ENCODE assay signal across 35 mouse cellular contexts in the genomic region with DNA sequence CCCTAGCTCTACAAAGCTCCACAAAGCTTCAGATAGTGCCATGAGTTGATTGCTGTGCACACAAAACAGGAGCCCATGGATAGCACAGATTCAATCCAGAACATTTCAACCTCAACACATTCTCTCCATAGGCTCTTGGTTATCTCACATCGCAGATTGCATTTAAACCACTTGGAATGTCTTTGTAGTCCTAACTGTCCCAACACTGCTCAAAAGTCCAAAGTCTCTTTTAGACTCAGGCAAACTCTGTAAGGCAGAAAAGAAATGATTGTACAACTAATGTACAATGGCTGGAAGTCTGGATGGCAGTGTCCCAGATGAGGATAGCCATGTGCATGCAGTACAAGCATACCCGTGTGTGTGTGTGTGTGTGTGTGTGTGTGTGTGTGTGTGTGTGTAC.
"Had no signal": no experiment of that assay in that cellular context is flagged by ENCODE, and none has a peak within 500 bp of the region (broad histone marks: within the 10 kb centered on the region; RNA-seq: fewer than 3 reads in every experiment).

No protein-coding gene starts in this region.

- H3K4me3 ChIP-seq: heart, embryonic 10.5 days; heart, embryonic 12.5 days; heart, embryonic 13.5 days; heart, embryonic 15.5 days; hindbrain, embryonic 10.5 days; hindbrain, embryonic 12.5 days; hindbrain, embryonic 13.5 days; hindbrain, embryonic 15.5 days; intestine, embryonic 15.5 days; kidney, embryonic 15.5 days; layer of hippocampus, adult 2 months had no signal

- H3K27me3 ChIP-seq: heart, embryonic 12.5 days; heart, embryonic 13.5 days; heart, embryonic 15.5 days; hindbrain, embryonic 12.5 days; hindbrain, embryonic 13.5 days; hindbrain, embryonic 15.5 days; intestine, embryonic 15.5 days; kidney, embryonic 15.5 days had no signal

- H3K4me2 ChIP-seq: heart, embryonic 11.5 days; heart, embryonic 12.5 days; heart, embryonic 13.5 days; heart, embryonic 15.5 days; hindbrain, embryonic 12.5 days; hindbrain, embryonic 13.5 days; hindbrain, embryonic 14.5 days; hindbrain, embryonic 15.5 days; intestine, embryonic 15.5 days; kidney, embryonic 15.5 days had no signal

- H3K9me3 ChIP-seq: heart, embryonic 10.5 days; heart, embryonic 12.5 days; heart, embryonic 13.5 days; heart, embryonic 15.5 days; hindbrain, embryonic 10.5 days; hindbrain, embryonic 12.5 days; hindbrain, embryonic 13.5 days; hindbrain, embryonic 15.5 days; intestine, embryonic 15.5 days; kidney, embryonic 15.5 days had no signal

- H3K27ac ChIP-seq: heart, embryonic 10.5 days; heart, embryonic 13.5 days; heart, embryonic 15.5 days; hindbrain, embryonic 10.5 days; hindbrain, embryonic 12.5 days; hindbrain, embryonic 13.5 days; hindbrain, embryonic 14.5 days; hindbrain, embryonic 15.5 days; hindbrain, postnatal 0 days; intestine, embryonic 15.5 days; kidney, embryonic 15.5 days; kidney, postnatal 0 days; layer of hippocampus, adult 2 months had no signal

- ATAC-seq: hindbrain, embryonic 16.5 days; hindbrain, postnatal 0 days; inflammation-experienced regulatory T-cells, adult 6 months; intestine, embryonic 15.5 days; intestine, embryonic 16.5 days; intestine, postnatal 0 days had no signal

- H3K4me1 ChIP-seq: hindbrain, embryonic 10.5 days; intestine, embryonic 15.5 days had no signal

- H3K36me3 ChIP-seq: heart, embryonic 10.5 days; heart, embryonic 12.5 days; heart, embryonic 13.5 days; heart, embryonic 15.5 days; hindbrain, embryonic 10.5 days; hindbrain, embryonic 12.5 days; hindbrain, embryonic 13.5 days; hindbrain, embryonic 15.5 days; intestine, embryonic 15.5 days; kidney, embryonic 15.5 days had no signal

- H3K9ac ChIP-seq: heart, embryonic 12.5 days; heart, embryonic 13.5 days; heart, embryonic 15.5 days; hindbrain, embryonic 12.5 days; hindbrain, embryonic 13.5 days; hindbrain, embryonic 14.5 days; hindbrain, embryonic 15.5 days; intestine, embryonic 15.5 days; kidney, embryonic 15.5 days had no signal

- DNase-seq: heart, postnatal 10 days; heart, postnatal 14 days; heart, postnatal 36 days; heart, postnatal 4 days; kidney, adult 11 months; kidney, adult 18-20 months; kidney, adult 2 months; kidney, adult 8-10 months; kidney, adult 9 months; kidney, postnatal 10 days; kidney, postnatal 14 days; kidney, postnatal 25 days; kidney, postnatal 36 days; kidney, postnatal 4 days; layer of hippocampus, adult 9-11 months; layer of hippocampus, postnatal 36 days had no signal
